Mouse (Mus musculus) mature B cell (primary cell): ENCODE measurements at regions not wholly inside any gene's neighbourhood (a gene's known extent, or its start where the extent isn't known, plus 50 kb on each side); places are given as distances from the start of the nearest gene placed in this dataset.

Source experiments
- in situ Hi-C: fragments of 300-500 bp; cut with MboI; formaldehyde crosslinking; loops from 2 replicates; pipeline ENCODE4 v1.14.3; 2019

- in situ Hi-C loops: no loop called here
Observed at GRCm38 (mm10) chr2:148559376-148559775, 113.0 kb upstream of the Nxt1 start.

DNA sequence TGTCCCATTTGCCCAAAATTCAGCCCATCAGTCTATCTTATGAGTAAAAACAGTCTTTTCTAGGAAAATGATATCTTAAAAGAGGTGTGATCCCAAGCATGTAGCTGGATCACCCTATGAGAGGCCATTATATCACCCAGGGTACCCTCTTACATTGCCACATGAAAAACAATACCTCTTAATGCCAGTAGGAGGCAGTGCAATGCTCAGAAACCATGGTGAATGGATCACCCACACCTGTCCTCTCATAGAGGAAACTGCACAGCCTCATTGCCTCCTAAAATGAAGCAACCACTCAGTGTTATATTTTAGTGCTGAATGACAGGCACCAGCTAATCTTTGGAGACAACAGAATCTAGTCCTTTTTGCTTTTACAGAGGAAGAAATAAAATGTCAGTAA, 114.0 kb upstream of the Nxt1 start:
- in situ Hi-C loops: no loop called here

DNA sequence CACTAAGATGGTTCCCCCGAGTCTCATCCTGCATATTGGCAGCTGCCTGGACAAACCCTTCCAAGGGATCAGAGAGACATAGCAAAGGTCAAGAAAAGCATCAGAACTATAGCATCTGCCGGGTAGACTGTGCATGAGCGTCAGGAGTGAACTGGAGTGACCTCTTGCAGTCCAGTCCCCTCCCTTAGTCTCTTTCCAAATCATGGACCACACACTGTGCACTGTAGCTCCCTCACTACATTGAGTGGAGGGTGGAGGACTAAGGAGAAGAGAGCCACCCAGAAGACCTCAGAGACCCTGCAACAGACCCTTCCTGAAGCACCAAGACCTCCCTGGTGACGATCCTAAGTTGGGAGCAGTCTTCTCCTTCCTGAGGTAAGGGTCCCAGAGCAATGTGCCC, 107.8 kb upstream of the Cd93 start:
- in situ Hi-C loops: no loop called here

GRCm38 (mm10) chr2:148549618-148550017, 106.3 kb upstream of the Cd93 start:
- in situ Hi-C loops: no loop called here

DNA sequence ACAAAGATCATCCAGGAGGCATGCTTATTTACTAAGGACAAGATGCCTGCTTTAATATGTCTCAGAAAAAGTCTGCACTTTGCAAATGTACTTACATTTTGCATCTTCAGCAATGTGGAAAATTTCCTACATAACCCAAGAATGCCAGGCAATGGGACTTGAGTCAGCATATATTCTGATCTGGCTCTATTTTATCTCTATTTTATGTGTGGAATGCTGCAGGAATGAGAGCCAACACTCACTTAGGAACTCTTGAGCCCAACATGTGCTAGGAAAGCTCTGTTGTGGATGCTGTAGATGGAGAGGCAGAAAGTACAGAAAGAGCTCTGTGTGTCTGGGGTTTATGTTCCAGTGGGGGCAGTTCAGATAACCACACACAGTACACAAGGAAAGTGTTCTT, 99.0 kb upstream of the Cd93 start:
- in situ Hi-C loops: no loop called here

DNA sequence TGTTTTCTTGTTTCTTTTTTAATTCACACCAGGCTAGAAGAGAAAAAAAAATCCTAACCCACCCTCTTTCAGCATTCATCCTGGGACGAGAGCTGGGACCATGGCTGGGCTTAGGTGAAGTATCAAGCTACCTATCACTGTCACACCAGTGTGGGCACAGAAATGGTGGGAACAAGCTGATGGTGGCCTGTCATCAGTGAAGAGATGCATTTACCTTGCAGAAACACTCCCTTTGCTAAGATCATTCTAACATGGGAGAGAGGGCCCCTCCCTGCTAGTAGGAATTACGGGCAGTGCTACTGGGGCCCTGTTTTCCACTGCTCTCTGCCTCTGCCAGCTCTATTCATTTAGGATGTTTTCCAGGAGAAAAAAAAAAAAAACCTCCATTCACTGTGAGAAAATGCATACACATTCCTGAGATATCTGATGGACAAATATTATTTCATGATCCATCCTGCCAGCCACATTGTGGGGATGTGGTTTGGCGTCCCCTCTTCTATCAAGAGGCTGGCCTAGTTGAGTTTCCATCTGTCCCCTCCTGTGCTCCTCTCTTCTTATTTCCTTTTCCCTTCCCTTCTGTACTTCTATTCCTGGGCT, 94.6 kb upstream of the Cd93 start:
- in situ Hi-C loops: no loop called here

- in situ Hi-C loops: no loop called here
Observed at GRCm38 (mm10) chr2:148537251-148537650, 93.9 kb upstream of the Cd93 start.

DNA sequence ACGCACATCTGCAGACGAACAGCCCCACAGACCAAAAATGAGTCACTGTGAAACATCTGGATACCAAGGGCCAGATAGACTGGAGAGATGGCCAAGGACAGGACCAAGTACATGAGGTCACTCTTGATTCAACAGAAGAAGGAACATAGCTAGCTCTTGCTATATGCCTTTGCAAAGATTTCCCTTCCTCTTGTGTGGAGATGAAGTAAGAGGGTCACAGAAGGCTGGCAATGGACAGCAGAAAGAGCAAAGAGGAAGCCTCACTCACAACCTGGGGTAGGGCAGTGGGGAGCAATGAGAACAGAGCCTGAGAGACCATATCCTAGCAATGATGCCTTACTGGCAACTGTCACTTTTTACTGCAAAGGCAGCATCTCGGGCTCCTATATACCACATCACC, 93.2 kb upstream of the Cd93 start:
- in situ Hi-C loops: no loop called here

- in situ Hi-C loops: no loop called here
Observed at GRCm38 (mm10) chr2:148535562-148536180, 92.3 kb upstream of the Cd93 start.

GRCm38 (mm10) chr2:148532051-148532450, 88.7 kb upstream of the Cd93 start:
- in situ Hi-C loops: no loop called here

DNA sequence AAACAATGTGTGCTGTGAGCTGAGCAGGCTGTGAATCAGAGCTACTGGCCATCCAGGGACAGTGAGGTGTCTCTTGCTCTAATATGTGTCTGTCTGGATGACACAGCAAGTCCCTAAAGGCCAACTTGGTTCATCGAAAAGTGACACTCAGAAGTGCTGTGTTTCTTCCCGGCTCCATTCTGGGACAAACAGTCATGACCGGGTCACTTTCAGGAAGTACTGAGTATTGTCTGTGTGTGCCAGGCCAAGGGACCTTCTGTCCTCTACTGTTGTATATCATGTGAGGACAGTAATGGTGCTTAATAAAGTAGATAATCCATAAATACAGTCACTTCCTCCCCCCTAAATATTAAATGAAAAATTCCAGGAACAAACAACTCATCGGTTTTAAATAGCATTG, 87.2 kb upstream of the Cd93 start:
- in situ Hi-C loops: no loop called here

- in situ Hi-C loops: no loop called here
Observed at GRCm38 (mm10) chr2:148529900-148530299, 86.5 kb upstream of the Cd93 start.

- in situ Hi-C loops: no loop called here
Observed at GRCm38 (mm10) chr2:148527755-148528154, 84.4 kb upstream of the Cd93 start.

GRCm38 (mm10) chr2:148525496-148525895, 82.1 kb upstream of the Cd93 start:
- in situ Hi-C loops: no loop called here

GRCm38 (mm10) chr2:148523401-148523800, 80.0 kb upstream of the Cd93 start:
- in situ Hi-C loops: no loop called here

GRCm38 (mm10) chr2:148522936-148523335, 79.6 kb upstream of the Cd93 start:
- in situ Hi-C loops: no loop called here

- in situ Hi-C loops: no loop called here
Observed at GRCm38 (mm10) chr2:148521966-148522575, 78.7 kb upstream of the Cd93 start.

DNA sequence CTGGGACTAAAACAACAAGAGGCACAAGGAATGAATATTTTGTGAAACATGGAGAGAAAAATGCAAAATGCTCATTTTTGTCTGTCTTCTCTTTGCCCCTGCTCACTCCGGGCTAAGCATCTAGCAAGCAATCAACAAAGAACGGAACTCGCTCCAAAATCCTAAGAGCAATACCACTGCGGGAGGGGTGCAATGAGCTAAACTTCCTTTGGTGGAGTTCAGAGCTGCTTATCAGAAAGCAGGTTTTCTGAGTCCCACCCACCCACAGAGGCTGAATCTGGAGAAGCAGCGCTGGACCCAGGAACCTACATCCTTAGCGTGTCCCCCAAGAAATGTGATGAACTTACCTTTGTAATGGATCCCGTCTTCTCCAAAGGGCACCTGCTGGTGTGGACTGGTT, 76.9 kb upstream of the Cd93 start:
- in situ Hi-C loops: no loop called here

GRCm38 (mm10) chr2:148519689-148520290, 76.4 kb upstream of the Cd93 start:
- in situ Hi-C loops: no loop called here

DNA sequence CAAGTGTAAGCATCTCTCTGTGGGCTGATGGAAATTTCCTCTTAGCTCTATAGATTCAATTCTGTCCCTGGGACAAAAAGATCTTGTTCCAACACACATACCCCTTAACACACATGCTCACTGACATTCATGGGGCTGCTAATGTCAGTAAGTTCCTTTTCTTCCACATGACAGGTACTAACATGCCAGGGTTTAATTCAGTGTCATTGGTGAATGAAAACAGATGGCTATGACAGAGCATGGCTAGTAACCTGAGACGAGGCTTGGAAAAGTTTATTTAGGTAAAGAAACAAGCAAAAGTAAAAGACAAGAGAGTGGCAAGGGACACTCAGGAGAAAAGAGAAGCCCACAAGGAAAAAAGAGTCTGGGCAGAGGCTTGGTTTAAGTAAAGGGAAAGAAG, 74.5 kb upstream of the Cd93 start:
- in situ Hi-C loops: no loop called here

- in situ Hi-C loops: no loop called here
Observed at GRCm38 (mm10) chr2:148510008-148510681, 66.8 kb upstream of the Cd93 start.

DNA sequence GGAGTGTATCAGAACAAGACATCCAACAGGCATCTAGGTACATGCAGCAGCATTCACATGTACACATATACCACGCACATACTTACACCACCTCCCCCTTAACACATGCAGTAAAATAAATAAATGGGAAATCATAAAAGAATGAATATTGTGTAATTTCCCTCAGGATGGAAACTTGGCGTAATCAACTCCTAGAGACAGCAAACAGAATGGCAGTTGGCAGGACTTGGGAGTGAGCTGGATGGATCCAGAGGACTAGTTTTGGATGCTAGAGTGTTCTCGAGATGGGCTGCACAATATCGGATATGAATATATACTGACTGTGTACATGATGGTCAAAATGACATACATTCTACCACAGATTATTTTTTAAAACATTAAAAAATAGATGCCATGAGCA, 66.0 kb upstream of the Cd93 start:
- in situ Hi-C loops: no loop called here

DNA sequence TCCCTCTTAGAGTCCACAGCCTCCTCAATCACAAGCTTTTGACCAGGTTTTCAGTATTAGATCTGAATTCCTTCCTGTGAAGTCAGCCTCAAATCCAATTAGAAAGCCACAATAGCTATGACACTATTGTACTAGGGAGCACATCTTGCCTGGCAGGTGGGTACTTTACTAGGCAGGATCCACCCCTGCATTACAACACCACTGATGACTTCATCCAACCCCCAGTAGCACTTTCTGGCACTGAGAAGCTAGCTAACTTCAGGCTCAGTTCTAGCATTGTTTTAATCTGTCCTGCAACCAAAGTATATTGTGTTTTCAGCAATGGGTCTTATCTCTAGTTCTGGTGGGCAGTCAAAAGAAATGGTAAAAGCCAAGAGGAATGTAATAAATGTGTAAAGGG, 64.2 kb upstream of the Cd93 start:
- in situ Hi-C loops: no loop called here
